Mouse (Mus musculus): ENCODE results near the gene Gm21987. TPM values are rescaled to one million over a fixed set of nuclear protein-coding genes. Genes with fewer than 3 reads are reported as not detected.

The Gm21987 gene
- total RNA-seq, 2 experiments from 2014 or later, result not detected

GRCm38 (mm10) chr16:38348217-38348761 is 1.4 kb downstream of the Gm21987 start:
- DNase-seq, result no peak
- intact Hi-C loops (cut with DNase I), result loop anchor here (5.0 kb wide), 1 partner anchor 159 kb away; no protein-coding TSS in a partner anchor

GRCm38 (mm10) chr16:38349881-38350280 is 3.0 kb downstream of the Gm21987 start:
- intact Hi-C loops (cut with DNase I), result loop anchor here (5.0 kb wide), 1 partner anchor 157 kb away; no protein-coding TSS in a partner anchor

GRCm38 (mm10) chr16:38350361-38350855 is 3.6 kb downstream of the Gm21987 start:
- intact Hi-C loops (cut with DNase I), result no loop called here
- DNase-seq, result no peak

More at GRCm38 (mm10) chr16:38349881-38350280, 3.0 kb downstream of the Gm21987 start:
- DNase-seq, result no peak

- intact Hi-C loops (cut with DNase I), result no loop called here
- no peak for DNase-seq
Measured at GRCm38 (mm10) chr16:38350939-38351338, 4.1 kb downstream of the Gm21987 start.

GRCm38 (mm10) chr16:38352031-38352430 is 5.2 kb downstream of the Gm21987 start:
- intact Hi-C loops (cut with DNase I), result no loop called here
- no peak for DNase-seq

GRCm38 (mm10) chr16:38352851-38353250 is 6.0 kb downstream of the Gm21987 start:
- intact Hi-C loops (cut with DNase I), result no loop called here
- no peak for DNase-seq

- intact Hi-C loops (cut with DNase I), result no loop called here
- DNase-seq, result no peak
Measured at GRCm38 (mm10) chr16:38353642-38354041, 6.8 kb downstream of the Gm21987 start.

GRCm38 (mm10) chr16:38354185-38354913 is 7.5 kb downstream of the Gm21987 start:
- intact Hi-C loops (cut with DNase I), result no loop called here

GRCm38 (mm10) chr16:38358256-38358812 is 11.5 kb downstream of the Gm21987 start:
- intact Hi-C loops (cut with DNase I), result no loop called here
- DNase-seq, result no peak

More at GRCm38 (mm10) chr16:38354185-38354913, 7.5 kb downstream of the Gm21987 start:
- no peak for DNase-seq

GRCm38 (mm10) chr16:38359241-38359640 is 12.4 kb downstream of the Gm21987 start:
- intact Hi-C loops (cut with DNase I), result no loop called here
- no peak for DNase-seq

- no peak for DNase-seq
- intact Hi-C loops (cut with DNase I), result no loop called here
Measured at GRCm38 (mm10) chr16:38359857-38360256, 13.0 kb downstream of the Gm21987 start.

GRCm38 (mm10) chr16:38360317-38360716 is 13.5 kb downstream of the Gm21987 start:
- intact Hi-C loops (cut with DNase I), result no loop called here

GRCm38 (mm10) chr16:38361933-38362332 is 15.1 kb downstream of the Gm21987 start, which contains the start of gene Popdc2:
Popdc2 (plus strand) TSS chr16:38362209.
- intact Hi-C loops (cut with DNase I), result no loop called here
- DNase-seq, result no peak

More at GRCm38 (mm10) chr16:38360317-38360716, 13.5 kb downstream of the Gm21987 start:
- DNase-seq, result peak; percentile 77

- no peak for DNase-seq
- intact Hi-C loops (cut with DNase I), result no loop called here
Measured at GRCm38 (mm10) chr16:38362493-38363255, 15.8 kb downstream of the Gm21987 start.

- intact Hi-C loops (cut with DNase I), result no loop called here
Measured at GRCm38 (mm10) chr16:38363256-38363595, 16.4 kb downstream of the Gm21987 start.

GRCm38 (mm10) chr16:38363657-38364056 is 16.8 kb downstream of the Gm21987 start:
- no peak for DNase-seq
- intact Hi-C loops (cut with DNase I), result no loop called here

More at GRCm38 (mm10) chr16:38363256-38363595, 16.4 kb downstream of the Gm21987 start:
- no peak for DNase-seq

- intact Hi-C loops (cut with DNase I), result no loop called here
- DNase-seq, result no peak
Measured at GRCm38 (mm10) chr16:38365390-38365789, 18.6 kb downstream of the Gm21987 start.

- DNase-seq, result no peak
- intact Hi-C loops (cut with DNase I), result no loop called here
Measured at GRCm38 (mm10) chr16:38366231-38366630, 19.4 kb downstream of the Gm21987 start.

GRCm38 (mm10) chr16:38368336-38368735 is 21.5 kb downstream of the Gm21987 start:
- peak; percentile 41 for DNase-seq
- intact Hi-C loops (cut with DNase I), result no loop called here

GRCm38 (mm10) chr16:38369000-38369399 is 22.2 kb downstream of the Gm21987 start:
- intact Hi-C loops (cut with DNase I), result no loop called here
- no peak for DNase-seq

- intact Hi-C loops (cut with DNase I), result no loop called here
- DNase-seq, result no peak
Measured at GRCm38 (mm10) chr16:38369431-38369830, 22.6 kb downstream of the Gm21987 start.
